Mouse (Mus musculus) liver, embryonic 14.5 days (tissue): ENCODE measurements around the gene Setd2. TPM values are rescaled to one million over a fixed set of nuclear protein-coding genes. Genes with fewer than 3 reads are reported as not detected.

Source experiments
- ATAC-seq: fragments of 200-750 bp; cut with Nextera tagmentation; 2 replicates; pipeline ENCODE4 v1.8.0; 2017; ENCODE audit warnings: moderate number of reproducible peaks, mild to moderate bottlenecking, moderate library complexity; ENCODE audit not compliant: insufficient read depth
- DNase-seq, 3 experiments: peaks; one replicate each; pipeline ENCODE4 v3.0.0-alpha.2; 2012 to 2013; ENCODE audit warnings: low read depth in 3 of 3, low spot score in 3 of 3
- H3K27ac ChIP-seq: fragments of 300-500 bp; sonication (generic); 2 replicates; pipeline ENCODE4 v1.5.1; 2014; ENCODE audit warnings: moderate library complexity, mild to moderate bottlenecking, control low read depth, inconsistent platforms
- H3K27me3 ChIP-seq: fragments of 300-500 bp; sonication (generic); 2 replicates; pipeline ENCODE4 v1.6.1; 2014; ENCODE audit warnings: mild to moderate bottlenecking, low read length, moderate library complexity; ENCODE audit not compliant: control insufficient read depth, insufficient read depth
- H3K36me3 ChIP-seq: fragments of 300-500 bp; sonication (generic); replicated peaks from 2 replicates; pipeline ENCODE4 v1.6.1; 2014; ENCODE audit warnings: low read depth; ENCODE audit not compliant: control insufficient read depth, insufficient read depth
- H3K4me1 ChIP-seq, 2 experiments: fragments of 200-500 bp in 1 of 2; fragments of 300-500 bp in 1 of 2; sonication (generic) in 1 of 2; replicated peaks; 2 replicates each; pipeline ENCODE4 v1.6.1; 2012 to 2014; ENCODE audit warnings: antibody characterized with exemption in 1 of 2, inconsistent platforms in 1 of 2, low read length in 1 of 2; ENCODE audit not compliant: control insufficient read depth in 2 of 2, insufficient read depth in 2 of 2
- H3K4me2 ChIP-seq: fragments of 300-500 bp; sonication (generic); 2 replicates; pipeline ENCODE4 v1.6.1; 2014; ENCODE audit warnings: low read depth, mild to moderate bottlenecking, control low read depth, moderate library complexity
- H3K4me3 ChIP-seq, 2 experiments: fragments of 200-500 bp in 1 of 2; fragments of 300-500 bp in 1 of 2; sonication (generic) in 1 of 2; 2 replicates each; pipeline ENCODE4 v1.5.1; 2012 to 2014; ENCODE audit warnings: low read depth in 2 of 2, low read length in 2 of 2, mild to moderate bottlenecking in 2 of 2, control low read depth in 1 of 2, inconsistent platforms in 1 of 2, moderate library complexity in 1 of 2; ENCODE audit not compliant: insufficient read depth in 1 of 2
- H3K9ac ChIP-seq: fragments of 300-500 bp; sonication (generic); replicated peaks from 2 replicates; pipeline ENCODE4 v1.6.1; 2014; ENCODE audit warnings: mild to moderate bottlenecking, control low read depth, moderate library complexity
- H3K9me3 ChIP-seq: fragments of 300-500 bp; sonication (generic); 2 replicates; pipeline ENCODE4 v1.6.1; 2016; ENCODE audit warnings: low read length, mixed read lengths; ENCODE audit not compliant: control insufficient read depth
- CTCF ChIP-seq: IDR thresholded peaks from 2 replicates; pipeline ENCODE4 v1.5.1; 2016; ENCODE audit warnings: antibody characterized with exemption, low read depth, control low read depth
- EP300 ChIP-seq: IDR thresholded peaks from 2 replicates; pipeline ENCODE4 v1.6.1; 2016; ENCODE audit warnings: antibody characterized with exemption, low read depth
- WGBS: fragments of 180-500 bp; shearing (Covaris S2); extraction: QIAGEN DNeasy Blood & Tissue Kit; methylation state at CpG from one replicate; pipeline ENCODE4 v1.1.7; 2014; ENCODE audit not compliant: insufficient replicate concordance; 5-methylcytosine and 5-hydroxymethylcytosine counted together
- polyA plus RNA-seq, 2 experiments: library from polyadenylated mRNA; depleted of rRNA in 1 of 2; stranded (reverse) in 1 of 2; unstranded in 1 of 2; fragments of >200 nt; fragmentation: Nextera tagmentation in 1 of 2; extraction: Ambion mirVana in 1 of 2; gene quantifications; 2 replicates each; pipeline versions ENCODE4 v1.2.1 to v1.2.3; 2012 to 2014

Gene Setd2
- polyA plus RNA-seq, 2 experiments, result 12.4 to 25.0 TPM

DNA sequence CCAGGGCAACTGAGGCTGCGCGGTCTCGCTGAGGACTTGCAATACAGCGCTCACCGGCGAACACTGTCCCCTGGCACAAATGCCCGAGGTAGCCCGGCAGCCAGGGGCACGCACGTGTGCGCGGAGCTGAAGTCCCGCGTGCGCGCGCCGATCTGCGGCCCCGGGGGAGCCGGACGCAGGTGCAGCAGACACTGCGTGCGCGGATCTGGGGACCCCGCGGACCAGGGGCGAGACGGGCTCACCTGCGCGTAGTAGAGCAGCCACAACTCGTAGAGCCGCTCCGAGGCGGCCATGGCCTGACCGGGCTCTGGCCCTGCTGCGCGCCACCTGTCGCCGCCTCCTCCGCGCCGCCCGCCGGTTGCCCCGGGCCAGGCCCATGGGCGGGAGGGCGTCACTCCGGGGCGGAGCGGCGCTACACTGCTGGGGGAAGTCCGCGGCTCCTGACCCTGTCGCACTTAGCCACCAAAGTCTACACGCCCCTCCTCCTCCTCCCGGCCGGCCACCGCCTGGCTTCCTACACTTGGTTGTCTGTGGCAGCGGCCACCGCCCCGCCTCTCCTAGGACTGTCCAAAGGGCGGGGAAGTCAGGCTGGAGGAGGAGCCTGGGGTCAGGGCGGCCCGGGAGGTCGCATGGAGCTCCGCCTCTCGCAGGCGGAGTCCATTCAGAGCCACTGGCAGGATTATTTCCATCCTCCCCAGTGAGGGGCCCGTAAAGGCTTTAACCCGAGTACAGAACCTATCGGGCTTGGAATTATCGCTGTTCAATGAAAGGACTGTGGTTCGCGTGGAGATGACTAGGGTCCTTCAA, 121.5 kb downstream of the Setd2 start, which contains the start of gene Nbeal2:
Gene Nbeal2 (minus strand): TSS at position 507 of the 807 bp plus-strand sequence.
- peak; percentile 83 for ATAC-seq
- peak within 1 kb of the TSS; percentile 90 for H3K4me2 ChIP-seq
- TF ChIP-seq CTCF (peak; percentile 29; the same call in 1 of the 2 replicates), EP300 (no peak)
- no peaks in the 10 kb centered on the region for H3K36me3 ChIP-seq
- H3K9ac ChIP-seq, result peak within 1 kb of the TSS; percentile 69
- H3K4me3 ChIP-seq, result peak within 1 kb of the TSS; percentile 62 to 82
- peaks cover 29 to 36% of the 10 kb centered on the region in 2 experiments for H3K4me1 ChIP-seq
- peak; percentile 87 to 93 (median 91) for DNase-seq
- WGBS, result under 1% methylated on average over 70 of the region's 75 CpGs
- H3K27me3 ChIP-seq, result peaks cover 19% of the 10 kb centered on the region
- H3K27ac ChIP-seq, result peak within 1 kb of the TSS; percentile 30
- no peaks in the 10 kb centered on the region for H3K9me3 ChIP-seq

DNA sequence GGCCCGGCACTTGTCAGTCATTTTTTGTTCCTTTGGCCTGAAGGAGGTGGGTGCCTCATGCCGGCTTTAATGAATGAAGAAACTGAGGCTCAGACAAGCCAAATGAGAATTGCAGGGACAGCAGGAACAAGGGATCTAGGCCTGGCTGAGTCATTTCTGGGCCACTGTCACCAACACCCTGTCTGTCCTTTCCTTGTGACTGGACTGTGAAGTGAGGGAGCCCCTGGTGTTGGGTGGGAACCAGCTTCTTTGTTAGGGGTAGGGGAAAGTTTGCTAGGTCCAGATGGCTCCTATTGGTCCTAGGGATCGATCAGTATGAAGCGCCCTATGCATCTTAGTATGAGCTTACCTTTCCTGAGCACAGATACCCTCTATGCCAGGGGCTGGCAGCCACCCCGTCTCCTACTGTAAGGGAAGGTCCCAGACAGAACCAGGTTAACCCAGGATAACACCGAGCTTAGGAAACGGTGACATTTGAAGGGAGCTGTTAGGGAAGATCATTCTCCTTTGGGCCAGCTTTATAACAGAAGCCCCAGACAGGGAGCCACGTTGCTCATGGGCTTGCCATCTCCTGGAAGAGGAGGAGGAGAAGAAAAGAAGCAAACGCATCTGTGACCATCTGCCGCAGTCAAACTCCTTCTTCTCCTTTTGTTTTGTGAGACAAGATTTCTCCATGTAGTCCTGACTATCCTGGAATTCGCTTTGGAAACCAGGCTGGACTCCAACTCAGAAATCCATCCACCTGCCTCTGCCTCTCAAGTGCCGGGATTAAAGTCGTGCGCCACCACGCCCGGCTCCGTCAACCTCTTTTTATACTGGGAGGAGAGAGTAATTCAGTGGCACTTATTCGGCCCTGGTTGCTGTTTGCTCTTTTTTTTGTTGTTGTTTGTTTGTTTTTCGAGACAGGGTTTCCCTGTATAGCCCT, 122.6 kb downstream of the Setd2 start:
- 0 out of 2 replicates have a peak overlapping the region, but pooled peaks have one; percentile 44 for H3K9ac ChIP-seq
- peaks cover 19% of the 10 kb centered on the region for H3K27me3 ChIP-seq
- peak overlapping the region; percentile 49 to 82 for H3K4me3 ChIP-seq
- H3K4me2 ChIP-seq, result peak overlapping the region; percentile 97
- peak overlapping the region; percentile 16; the same call in 1 of the 2 replicates for H3K27ac ChIP-seq
- TF ChIP-seq EP300, result no peak
- H3K36me3 ChIP-seq, result no peaks in the 10 kb centered on the region
- DNase-seq, result no peak
- no peak for ATAC-seq
- H3K4me1 ChIP-seq, result peaks cover 32 to 44% of the 10 kb centered on the region in 2 experiments
- WGBS, result 76% methylated on average over 19 of the region's 19 CpGs
- no peaks in the 10 kb centered on the region for H3K9me3 ChIP-seq

DNA sequence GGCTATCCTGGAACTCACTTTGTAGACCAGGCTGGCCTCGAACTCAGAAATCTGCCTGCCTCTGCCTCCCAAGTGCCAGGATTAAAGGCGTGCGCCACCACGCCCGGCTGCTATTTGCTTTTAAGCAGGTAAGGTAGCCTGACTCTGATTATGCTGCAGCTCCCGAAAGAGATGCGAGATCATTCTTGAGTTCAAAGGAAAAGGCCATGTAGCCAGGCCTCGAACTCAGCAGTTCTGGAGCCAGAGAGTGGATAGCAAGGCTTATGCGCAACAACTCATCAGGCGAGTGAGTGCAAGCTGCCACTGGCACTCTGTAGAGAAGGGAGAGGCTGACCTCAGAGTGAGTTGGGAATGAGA, 123.2 kb downstream of the Setd2 start:
- Histone ChIP-seq H3K4me1 (peaks cover 32 to 51% of the 10 kb centered on the region in 2 experiments), H3K27me3 (peaks cover 19% of the 10 kb centered on the region), H3K9me3 (no peaks in the 10 kb centered on the region), H3K27ac (peak overlapping the region; percentile 68), H3K9ac (peak overlapping the region; percentile 88; the same call in 1 of the 2 replicates), H3K4me2 (peak overlapping the region; percentile 97), H3K36me3 (no peaks in the 10 kb centered on the region), H3K4me3 (peak overlapping the region; percentile 82 to 90)
- no peak for ATAC-seq
- 77% methylated on average over 10 of the region's 10 CpGs for WGBS
- no peak for TF ChIP-seq CTCF
- no peak for TF ChIP-seq EP300
- DNase-seq, result no peak

DNA sequence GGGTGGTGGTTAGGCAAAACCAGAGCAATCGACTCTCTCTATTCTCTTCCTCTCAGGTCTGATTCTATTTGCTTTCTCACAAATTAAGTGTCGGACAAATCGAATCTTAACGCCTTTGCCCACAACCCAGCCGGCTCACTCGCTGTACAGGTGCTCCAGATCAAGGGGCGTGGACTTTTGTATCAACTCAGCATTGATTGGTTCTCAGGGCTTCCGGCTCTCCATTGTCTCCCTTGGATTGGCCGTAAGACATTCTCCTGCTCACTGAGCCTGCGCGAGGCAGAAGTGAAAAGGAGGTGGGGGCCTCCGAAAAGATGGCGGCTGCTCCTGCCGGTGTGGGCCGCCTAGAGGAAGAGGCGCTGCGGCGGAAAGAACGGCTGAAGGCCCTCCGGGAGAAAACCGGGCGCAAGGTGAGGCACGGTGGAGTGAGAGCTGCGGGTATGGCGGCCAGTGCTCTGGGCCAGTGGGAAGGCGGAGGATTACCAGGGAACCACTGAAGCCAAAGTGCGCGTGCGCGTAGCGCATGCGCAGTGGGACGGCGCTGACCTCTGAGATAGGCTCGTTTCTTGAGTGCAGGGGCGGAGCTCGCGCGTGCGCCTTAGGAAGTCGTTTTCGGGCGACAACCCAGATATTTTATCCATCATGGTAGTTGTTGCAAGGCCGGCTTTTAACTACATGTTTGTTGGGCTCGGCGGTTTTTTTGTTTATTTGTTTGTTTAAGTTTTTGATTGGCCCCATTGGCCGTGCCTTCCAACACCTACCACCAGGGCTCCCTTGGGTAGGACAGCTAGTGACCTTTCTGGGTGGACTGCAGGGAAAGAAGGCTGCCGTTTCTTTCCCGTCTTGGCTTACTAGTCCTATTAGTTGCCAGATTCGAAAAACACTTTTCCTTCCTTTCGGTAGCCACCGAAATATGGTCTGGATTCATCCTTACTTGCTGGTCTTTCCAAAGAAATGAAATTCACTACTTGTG, 124.1 kb downstream of the Setd2 start, which contains the start of gene Ccdc12:
Gene Ccdc12 (plus strand): TSS at position 255 of the 973 bp plus-strand sequence.
- under 1% methylated on average over 52 of the region's 52 CpGs for WGBS

More for the DNA sequence above, 124.1 kb downstream of the Setd2 start, which contains the start of gene Ccdc12:
- peak within 1 kb of the TSS; percentile 88 for H3K9ac ChIP-seq
- H3K4me1 ChIP-seq, result peaks cover 34 to 58% of the 10 kb centered on the region in 2 experiments
- H3K4me2 ChIP-seq, result peak within 1 kb of the TSS; percentile 97
- peaks cover 19% of the 10 kb centered on the region for H3K27me3 ChIP-seq
- TF ChIP-seq CTCF, result peak; percentile 45
- TF ChIP-seq EP300, result no peak
- H3K9me3 ChIP-seq, result no peaks in the 10 kb centered on the region
- DNase-seq (peak; percentile 94 to 96 (median 94)), ATAC-seq (peak; percentile 84)
- H3K36me3 ChIP-seq, result no peaks in the 10 kb centered on the region
- peak within 1 kb of the TSS; percentile 82 to 90 for H3K4me3 ChIP-seq
- peak within 1 kb of the TSS; percentile 83 for H3K27ac ChIP-seq
